Mouse (Mus musculus) forebrain, postnatal 0 days (tissue): ENCODE measurements around the gene Mbtps2. TPM values are rescaled to one million over a fixed set of nuclear protein-coding genes. Genes with fewer than 3 reads are reported as not detected.
A peak's percentile ranks its signal among the peaks of the same experiment; 100 is the strongest.

Source experiments
- ATAC-seq: fragments of 200-750 bp; cut with Nextera tagmentation; 2 replicates; pipeline ENCODE4 v1.8.0; 2017; ENCODE audit warnings: mild to moderate bottlenecking, moderate library complexity
- DNase-seq: peaks from one replicate; pipeline ENCODE4 v3.0.0-alpha.2; 2015
- H3K27ac ChIP-seq: fragments of 300-500 bp; sonication (generic); 2 replicates; pipeline ENCODE4 v1.5.1; 2014; ENCODE audit warnings: low read depth, mild to moderate bottlenecking, antibody characterized with exemption, low read length, moderate library complexity, mixed read lengths
- H3K27me3 ChIP-seq: fragments of 300-500 bp; sonication (generic); 2 replicates; pipeline ENCODE4 v1.6.1; 2014; ENCODE audit warnings: mild to moderate bottlenecking, low read length, mixed read lengths; ENCODE audit not compliant: insufficient read depth
- H3K36me3 ChIP-seq: fragments of 300-500 bp; sonication (generic); 2 replicates; pipeline ENCODE4 v1.6.1; 2014; ENCODE audit warnings: mild to moderate bottlenecking, moderate library complexity; ENCODE audit not compliant: insufficient read depth
- H3K4me1 ChIP-seq: fragments of 300-500 bp; sonication (generic); 2 replicates; pipeline ENCODE4 v1.6.1; 2014; ENCODE audit warnings: antibody characterized with exemption; ENCODE audit not compliant: insufficient read depth
- H3K4me2 ChIP-seq: fragments of 300-500 bp; sonication (generic); 2 replicates; pipeline ENCODE4 v1.6.1; 2014; ENCODE audit warnings: low read depth, mild to moderate bottlenecking, moderate library complexity
- H3K4me3 ChIP-seq: fragments of 300-500 bp; sonication (generic); 2 replicates; pipeline ENCODE4 v1.5.1; 2014; ENCODE audit warnings: low read depth, low read length, mixed read lengths
- H3K9ac ChIP-seq: fragments of 300-500 bp; sonication (generic); 2 replicates; pipeline ENCODE4 v1.6.1; 2014; ENCODE audit warnings: mild to moderate bottlenecking
- H3K9me3 ChIP-seq: fragments of 300-500 bp; sonication (generic); 2 replicates; pipeline ENCODE4 v1.6.1; 2016; ENCODE audit warnings: low read length
- CTCF ChIP-seq: sonication (generic); IDR thresholded peaks from 2 replicates; pipeline ENCODE4 v1.5.1; 2016; ENCODE audit warnings: antibody characterized with exemption, control low read depth, low read depth
- WGBS: fragments of 180-500 bp; shearing (Covaris S2); extraction: QIAGEN DNeasy Blood & Tissue Kit; methylation state at CpG from one replicate; pipeline ENCODE4 v1.1.7; 2014; 5-methylcytosine and 5-hydroxymethylcytosine counted together
- polyA plus RNA-seq: library from polyadenylated mRNA; unstranded; fragments of >200 nt; fragmentation: Nextera tagmentation; extraction: Ambion mirVana; gene quantifications from 2 replicates; pipeline ENCODE4 v1.2.1, GENCODE M21; 2015
- total RNA-seq: library from RNA; depleted of rRNA; stranded (reverse); fragments of >200 nt; gene quantifications from 2 replicates; pipeline ENCODE4 v1.2.3, GENCODE M21; 2014

The Mbtps2 gene
- total and polyA plus RNA-seq, 2 experiments from 2014 or later = 15.0 to 24.9 TPM

DNA sequence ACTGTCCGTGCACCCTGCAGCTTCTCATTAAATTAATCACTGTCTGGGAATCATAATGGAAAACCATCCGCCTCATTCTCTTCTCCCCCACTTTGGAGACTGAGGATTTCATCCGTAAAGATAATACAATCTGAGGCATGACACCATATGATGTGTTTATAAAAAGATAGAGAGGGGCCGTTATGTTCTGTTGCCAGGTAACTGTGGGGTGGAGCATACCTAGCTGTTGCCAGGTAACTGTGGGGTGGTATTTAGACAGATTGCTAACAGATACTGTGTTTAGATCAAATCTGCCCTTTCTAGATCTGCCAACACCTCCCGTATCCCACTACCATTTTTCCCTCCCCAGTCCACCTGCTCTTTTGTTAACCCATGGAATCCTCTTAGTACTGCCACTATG is 11.5 kb downstream of the Mbtps2 start:
- H3K4me3 ChIP-seq = no peak overlapping the region
- H3K9ac ChIP-seq = no peak overlapping the region
- no peaks in the 10 kb centered on the region for H3K4me1 ChIP-seq
- no peak overlapping the region for H3K27ac ChIP-seq
- H3K9me3 ChIP-seq = no peaks in the 10 kb centered on the region
- DNase-seq = peak; percentile 8
- no peak overlapping the region for H3K4me2 ChIP-seq
- no peaks in the 10 kb centered on the region for H3K36me3 ChIP-seq
- no peaks in the 10 kb centered on the region for H3K27me3 ChIP-seq
- 52% methylated on average over 5 of the region's 5 CpGs for WGBS
- peak; percentile 50; the same call in 1 of the 2 replicates for ATAC-seq
- TF ChIP-seq CTCF = no peak

DNA sequence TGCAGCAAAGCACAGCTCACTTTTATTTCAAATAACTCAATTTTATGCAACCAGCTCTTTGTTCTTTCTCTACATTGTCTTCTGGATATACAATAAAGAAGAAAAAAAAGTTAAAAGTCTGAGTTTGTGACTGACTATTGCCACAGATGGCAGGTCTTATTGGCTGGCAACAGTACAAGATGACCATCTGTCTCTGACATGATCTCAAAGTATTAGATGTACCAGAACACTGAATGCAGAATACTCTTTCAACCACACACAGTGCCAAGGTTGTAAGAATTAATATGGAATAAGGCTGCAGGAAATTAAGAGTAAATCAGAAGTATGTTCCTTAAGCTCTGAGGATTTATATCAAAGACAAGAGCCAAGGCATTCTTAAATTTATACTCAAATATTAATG is 12.1 kb downstream of the Mbtps2 start:
- TF ChIP-seq CTCF = no peak
- Histone ChIP-seq H3K36me3 (no peaks in the 10 kb centered on the region), H3K9me3 (no peaks in the 10 kb centered on the region), H3K27ac (no peak overlapping the region), H3K4me3 (no peak overlapping the region), H3K4me2 (no peak overlapping the region), H3K9ac (no peak overlapping the region), H3K27me3 (no peaks in the 10 kb centered on the region), H3K4me1 (no peaks in the 10 kb centered on the region)
- no peak for DNase-seq
- ATAC-seq = no peak

DNA sequence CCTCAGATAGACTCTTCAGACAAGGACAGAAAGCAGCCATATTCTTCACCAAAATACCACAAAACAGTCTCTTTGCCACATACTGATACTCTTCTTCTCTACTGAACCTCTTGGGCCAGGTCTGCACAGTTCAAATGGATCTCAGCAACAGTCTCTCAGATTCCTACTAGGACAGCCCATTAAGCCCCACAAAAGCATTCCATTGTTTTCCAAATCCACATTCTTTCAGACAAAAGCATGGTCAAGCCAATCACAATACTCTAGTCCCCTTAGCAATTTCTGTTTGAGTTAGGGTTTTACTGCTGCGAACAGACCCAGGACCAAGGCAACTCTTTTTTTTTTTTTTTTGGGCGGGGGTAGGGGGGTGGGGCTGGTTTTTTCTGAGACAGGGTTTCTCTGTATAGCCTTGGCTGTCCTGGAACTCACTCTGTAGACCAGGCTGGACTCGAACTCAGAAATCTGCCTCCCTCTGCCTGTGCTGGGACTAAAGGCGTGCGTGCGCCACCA is 19.4 kb downstream of the Mbtps2 start:
- Histone ChIP-seq H3K36me3 (no peaks in the 10 kb centered on the region), H3K9me3 (no peaks in the 10 kb centered on the region), H3K27ac (no peak overlapping the region), H3K4me3 (no peak overlapping the region), H3K4me2 (no peak overlapping the region), H3K27me3 (no peaks in the 10 kb centered on the region), H3K4me1 (no peaks in the 10 kb centered on the region), H3K9ac (no peak overlapping the region)
- WGBS = 70% methylated on average over 6 of the region's 6 CpGs
- no peak for TF ChIP-seq CTCF
- ATAC-seq = no peak
- no peak for DNase-seq

DNA sequence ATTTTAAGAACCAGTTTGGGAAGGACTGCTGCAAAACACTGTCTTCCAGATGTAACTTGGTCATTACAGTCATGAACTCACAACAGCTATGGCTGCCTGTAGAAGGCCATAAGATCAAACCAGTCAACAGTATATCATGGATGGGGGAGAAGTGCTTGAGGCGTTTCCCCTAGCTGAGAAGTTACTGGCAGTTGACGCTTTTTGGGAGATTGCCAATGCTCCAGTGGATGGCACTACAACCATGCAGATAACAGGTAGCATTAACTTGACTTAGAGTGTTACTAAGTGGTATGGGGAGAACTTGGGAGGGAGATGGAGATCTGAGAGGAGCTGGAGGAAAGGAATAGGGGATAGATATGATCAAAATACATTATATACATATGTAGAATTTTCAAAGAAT is 23.8 kb downstream of the Mbtps2 start:
- no peak overlapping the region for H3K4me3 ChIP-seq
- WGBS = 77% methylated on average over 2 of the region's 2 CpGs
- no peaks in the 10 kb centered on the region for H3K9me3 ChIP-seq
- ATAC-seq (no peak), DNase-seq (no peak)
- no peaks in the 10 kb centered on the region for H3K36me3 ChIP-seq
- TF ChIP-seq CTCF = no peak
- H3K9ac ChIP-seq = no peak overlapping the region
- no peaks in the 10 kb centered on the region for H3K27me3 ChIP-seq
- H3K27ac ChIP-seq = no peak overlapping the region
- no peak overlapping the region for H3K4me2 ChIP-seq
- no peaks in the 10 kb centered on the region for H3K4me1 ChIP-seq

DNA sequence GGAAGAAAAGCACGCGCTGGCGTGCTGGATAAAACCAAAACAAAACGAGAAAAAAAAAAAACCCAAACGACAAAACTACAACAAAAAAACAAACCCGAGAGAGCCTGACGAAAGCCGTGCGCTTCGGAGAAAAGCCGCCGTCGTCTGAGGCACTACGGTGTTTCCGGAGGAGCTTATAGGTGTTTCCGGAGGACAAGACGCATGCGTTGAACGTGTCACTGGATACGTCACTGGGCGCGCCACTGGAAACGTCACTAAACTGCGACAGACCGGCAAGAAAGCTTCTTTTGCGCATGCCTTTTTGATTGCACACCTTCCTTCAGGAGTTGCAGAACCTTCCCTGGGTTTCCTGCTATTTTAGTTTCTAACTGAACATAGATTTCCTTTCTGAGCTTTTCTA is 29.7 kb downstream of the Mbtps2 start, which contains the start of gene Yy2:
Yy2 (minus strand) TSS at position 146 of the 400 bp plus-strand sequence.
- DNase-seq = no peak
- 0 out of 2 replicates have a peak, but pooled peaks cover 10% of the 10 kb centered on the region for H3K36me3 ChIP-seq
- 87% methylated on average over 26 of the region's 26 CpGs for WGBS
- H3K4me3 ChIP-seq = no peak within 1 kb of the TSS
- no peaks in the 10 kb centered on the region for H3K27me3 ChIP-seq
- no peak within 1 kb of the TSS for H3K4me2 ChIP-seq
- no peaks in the 10 kb centered on the region for H3K9me3 ChIP-seq
- H3K9ac ChIP-seq = no peak within 1 kb of the TSS
- no peak within 1 kb of the TSS for H3K27ac ChIP-seq
- no peak for ATAC-seq
- no peaks in the 10 kb centered on the region for H3K4me1 ChIP-seq
- no peak for TF ChIP-seq CTCF

DNA sequence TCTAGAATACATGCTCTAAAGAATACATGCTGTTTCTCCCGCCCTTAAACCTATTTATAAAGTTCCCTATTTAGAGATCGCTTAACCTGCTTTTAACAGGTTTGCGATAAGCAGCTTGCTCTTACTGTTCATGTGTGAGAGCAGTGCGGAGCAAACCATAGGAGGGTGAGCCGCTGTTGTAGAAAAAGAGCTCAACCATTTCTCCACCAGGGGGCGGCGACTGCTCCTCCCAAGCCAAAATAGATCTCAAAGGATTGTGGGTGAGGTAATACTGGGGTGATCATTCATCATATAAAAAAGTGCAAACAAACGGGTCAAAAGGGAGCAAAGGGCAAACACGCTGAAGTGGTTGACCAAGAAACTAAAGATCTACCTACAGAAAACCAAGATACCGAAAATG is 34.7 kb downstream of the Mbtps2 start:
- no peaks in the 10 kb centered on the region for H3K4me1 ChIP-seq
- no peaks in the 10 kb centered on the region for H3K27me3 ChIP-seq
- H3K4me2 ChIP-seq = no peak overlapping the region
- H3K9me3 ChIP-seq = no peaks in the 10 kb centered on the region
- WGBS = 84% methylated on average over 10 of the region's 10 CpGs
- 0 out of 2 replicates have a peak, but pooled peaks cover 8% of the 10 kb centered on the region for H3K36me3 ChIP-seq
- DNase-seq (no peak), ATAC-seq (no peak)
- TF ChIP-seq CTCF = no peak
- H3K27ac ChIP-seq = no peak overlapping the region
- no peak overlapping the region for H3K4me3 ChIP-seq
- H3K9ac ChIP-seq = no peak overlapping the region

DNA sequence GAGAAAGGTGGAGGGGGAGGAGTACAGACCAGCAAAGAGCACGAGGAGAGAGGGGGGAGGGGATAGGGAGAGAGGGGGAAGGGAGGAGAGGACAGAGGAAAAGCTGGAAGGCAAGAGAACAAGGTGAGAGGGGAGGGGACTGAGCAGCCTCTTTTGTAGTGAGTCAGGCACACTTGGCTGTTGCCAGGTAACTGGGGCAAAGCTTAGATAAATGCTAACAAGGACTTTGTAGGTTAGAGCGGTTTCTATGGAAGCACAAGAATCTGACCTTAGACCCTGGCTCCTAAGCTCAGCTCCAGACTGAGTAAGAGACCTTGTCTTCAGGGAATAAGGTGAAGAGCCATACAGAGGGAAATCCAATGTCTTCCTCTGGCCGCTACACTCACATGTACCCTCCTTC is 51.4 kb downstream of the Mbtps2 start:
- Histone ChIP-seq H3K36me3 (no peaks in the 10 kb centered on the region), H3K9me3 (no peaks in the 10 kb centered on the region), H3K4me1 (no peaks in the 10 kb centered on the region), H3K9ac (no peak overlapping the region), H3K27me3 (no peaks in the 10 kb centered on the region), H3K4me2 (no peak overlapping the region), H3K27ac (no peak overlapping the region), H3K4me3 (no peak overlapping the region)
- ATAC-seq (peak; percentile 48; the same call in 1 of the 2 replicates), DNase-seq (no peak)
- no peak for TF ChIP-seq CTCF
- WGBS = 30% methylated on average over 3 of the region's 3 CpGs

DNA sequence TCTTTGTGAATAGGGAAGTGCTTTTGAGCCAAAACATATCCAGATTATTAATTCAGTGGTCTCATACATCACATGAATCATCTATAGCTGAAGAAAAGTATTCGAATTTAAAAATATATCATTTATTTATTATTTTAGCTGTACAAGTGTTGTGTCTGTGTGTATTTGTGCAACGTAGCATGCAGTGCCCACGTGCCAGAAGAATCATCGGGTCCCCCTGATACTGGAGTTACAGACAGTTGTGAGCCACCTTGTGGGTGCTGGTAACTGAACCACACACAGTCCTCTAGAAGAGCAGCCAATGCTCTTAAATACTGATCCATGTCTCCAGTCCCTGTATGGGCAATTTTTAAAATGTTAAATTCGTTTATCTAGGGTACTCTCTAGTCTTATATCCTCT is 92.1 kb downstream of the Mbtps2 start:
- Histone ChIP-seq H3K4me1 (no peaks in the 10 kb centered on the region), H3K9me3 (no peaks in the 10 kb centered on the region), H3K9ac (no peak overlapping the region), H3K27ac (no peak overlapping the region), H3K4me2 (no peak overlapping the region), H3K36me3 (no peaks in the 10 kb centered on the region), H3K27me3 (no peaks in the 10 kb centered on the region), H3K4me3 (no peak overlapping the region)
- no peak for DNase-seq
- ATAC-seq = no peak
- TF ChIP-seq CTCF = no peak
- WGBS = 64% methylated on average over 5 of the region's 5 CpGs
